Mouse (Mus musculus) urinary bladder, postnatal 10 days (tissue): ENCODE results near the gene Trpc2.

Source experiments
- DNase-seq: peaks from one replicate; pipeline ENCODE4 v3.0.0; 2022; ENCODE audit warnings: low spot score

The Trpc2 gene

DNA sequence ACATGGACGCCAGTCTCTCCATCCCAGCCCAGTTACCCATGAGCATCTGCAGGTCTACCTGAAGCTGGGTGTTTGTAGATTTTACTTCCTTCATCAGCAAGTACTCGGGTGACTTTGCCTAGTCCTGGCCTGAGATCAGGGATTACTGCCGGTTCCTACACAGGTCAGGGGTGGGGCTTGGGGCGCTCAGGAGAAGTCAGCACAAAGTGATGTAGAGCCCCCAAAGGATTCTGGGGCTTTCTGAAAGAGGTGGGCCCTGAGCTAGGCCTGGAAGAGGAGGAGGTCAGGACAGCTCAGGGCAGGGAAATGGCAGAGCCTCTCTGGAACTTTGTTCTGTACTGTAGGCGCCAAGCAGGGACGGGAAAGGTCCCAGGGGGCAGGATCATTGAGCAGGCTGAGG is 19.8 kb downstream of the Trpc2 start:
- no peak for DNase-seq

DNA sequence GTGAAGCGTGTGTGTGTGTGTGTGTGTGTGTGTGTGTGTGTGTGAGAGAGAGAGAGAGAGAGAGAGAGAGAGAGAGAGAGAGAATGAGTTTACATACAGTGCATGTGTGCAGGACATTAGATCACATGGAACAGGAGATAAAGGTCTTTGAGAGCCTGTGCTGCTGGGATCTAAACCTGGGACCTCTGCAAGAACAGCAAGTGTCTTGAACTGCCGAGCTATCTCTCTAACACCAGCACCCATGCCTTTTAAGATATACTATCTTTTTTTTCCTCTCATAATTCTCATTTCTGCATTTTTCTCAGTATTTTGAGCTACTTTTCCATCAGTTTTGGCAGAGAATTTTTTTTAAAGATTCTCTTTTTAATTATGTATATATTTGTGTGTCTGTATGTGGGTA is 20.6 kb downstream of the Trpc2 start:
- no peak for DNase-seq

DNA sequence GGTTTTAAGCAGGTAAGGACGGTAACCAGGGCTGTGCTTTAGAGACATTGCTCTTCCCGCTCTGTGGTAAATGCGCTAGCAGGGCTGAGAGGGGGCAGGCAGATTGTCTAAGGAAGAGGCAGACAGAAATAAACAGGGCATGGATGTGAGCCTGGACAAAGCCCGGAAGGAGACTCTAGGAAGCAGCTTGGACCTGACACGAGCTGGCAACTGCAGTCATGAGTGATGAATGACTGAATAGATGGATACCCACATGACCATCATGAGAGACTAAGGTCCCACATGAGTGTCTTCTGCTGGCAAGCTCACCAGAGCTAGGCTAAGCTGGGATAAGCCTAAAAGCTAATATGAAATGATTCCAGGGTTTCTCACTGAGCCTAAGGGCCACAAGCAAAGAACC is 21.2 kb downstream of the Trpc2 start:
- DNase-seq, result no peak

DNA sequence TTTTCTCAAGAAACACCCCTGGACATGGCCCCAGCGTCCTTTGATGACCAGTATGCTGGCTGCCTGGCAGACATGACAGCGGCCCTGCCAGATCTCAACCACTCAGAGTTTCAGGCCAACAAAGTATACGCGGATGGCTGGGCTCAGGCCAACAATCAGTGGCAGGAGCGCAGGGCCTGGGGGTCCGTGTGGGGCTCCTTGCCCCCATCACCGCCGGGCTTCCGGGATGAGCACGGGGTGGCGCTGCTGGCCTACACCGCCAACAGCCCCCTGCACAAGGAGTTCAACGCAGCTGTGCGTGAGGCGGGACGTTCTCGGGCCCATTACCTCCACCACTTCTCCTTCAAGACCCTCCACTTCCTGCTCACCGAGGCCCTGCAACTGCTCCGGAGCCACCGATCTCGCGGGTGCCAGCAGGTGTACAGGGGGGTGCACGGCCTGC is 23.8 kb downstream of the Trpc2 start:
- no peak for DNase-seq

- DNase-seq, result no peak
Measured at GRCm38 (mm10) chr7:102108206-102108605, 25.3 kb downstream of the Trpc2 start.

- DNase-seq, result no peak
Measured at GRCm38 (mm10) chr7:102109171-102109570, 26.3 kb downstream of the Trpc2 start, which contains the start of gene Art5. Art5 (minus strand) TSS chr7:102109489.

DNA sequence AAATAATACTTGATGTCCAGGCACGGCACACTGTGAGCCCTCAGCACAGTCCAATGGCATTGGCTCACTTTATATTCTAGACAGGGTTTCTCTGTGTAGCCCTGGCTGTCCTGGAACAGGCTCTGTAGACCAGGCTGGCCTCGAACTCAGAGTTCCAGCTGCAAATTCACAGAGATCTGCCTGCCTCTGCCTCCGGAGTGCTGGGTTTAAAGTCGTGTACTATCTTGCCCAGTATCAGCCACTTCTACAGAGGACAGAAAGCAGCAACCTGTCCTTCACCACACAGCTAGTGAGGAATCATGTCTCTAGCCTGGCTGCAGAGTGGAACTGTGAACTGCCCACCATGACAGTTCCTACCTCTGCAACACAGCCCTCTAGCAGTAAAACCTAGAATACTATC is 26.8 kb downstream of the Trpc2 start:
- no peak for DNase-seq

DNA sequence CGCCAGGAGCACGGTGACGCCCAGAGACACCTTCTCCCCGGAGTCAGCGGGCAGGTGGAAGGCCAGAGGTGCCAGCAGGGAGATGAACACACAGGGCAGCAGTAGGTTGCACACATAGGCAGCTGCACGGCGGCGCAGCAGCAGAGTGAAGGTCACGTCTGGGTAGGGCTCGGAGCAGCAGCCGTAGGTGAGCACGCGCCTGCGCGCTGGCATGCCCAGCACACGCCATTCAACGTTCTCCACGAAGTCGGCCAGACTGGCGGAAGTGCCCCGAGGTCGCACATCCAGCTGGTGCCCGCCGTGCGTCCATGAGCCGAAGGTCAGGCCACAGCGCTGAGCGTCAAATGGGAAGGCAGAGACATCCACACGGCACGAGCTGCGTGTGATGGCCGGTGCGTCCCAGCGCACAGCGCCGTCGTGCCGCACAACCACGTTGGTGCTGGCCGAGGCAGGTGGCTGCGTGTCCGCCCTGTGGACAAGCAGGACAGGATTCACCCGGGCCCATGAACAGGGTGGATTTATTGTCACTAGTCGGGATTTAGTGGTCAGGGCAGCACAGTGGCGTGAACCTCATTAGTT is 30.3 kb downstream of the Trpc2 start:
- DNase-seq, result no peak

DNA sequence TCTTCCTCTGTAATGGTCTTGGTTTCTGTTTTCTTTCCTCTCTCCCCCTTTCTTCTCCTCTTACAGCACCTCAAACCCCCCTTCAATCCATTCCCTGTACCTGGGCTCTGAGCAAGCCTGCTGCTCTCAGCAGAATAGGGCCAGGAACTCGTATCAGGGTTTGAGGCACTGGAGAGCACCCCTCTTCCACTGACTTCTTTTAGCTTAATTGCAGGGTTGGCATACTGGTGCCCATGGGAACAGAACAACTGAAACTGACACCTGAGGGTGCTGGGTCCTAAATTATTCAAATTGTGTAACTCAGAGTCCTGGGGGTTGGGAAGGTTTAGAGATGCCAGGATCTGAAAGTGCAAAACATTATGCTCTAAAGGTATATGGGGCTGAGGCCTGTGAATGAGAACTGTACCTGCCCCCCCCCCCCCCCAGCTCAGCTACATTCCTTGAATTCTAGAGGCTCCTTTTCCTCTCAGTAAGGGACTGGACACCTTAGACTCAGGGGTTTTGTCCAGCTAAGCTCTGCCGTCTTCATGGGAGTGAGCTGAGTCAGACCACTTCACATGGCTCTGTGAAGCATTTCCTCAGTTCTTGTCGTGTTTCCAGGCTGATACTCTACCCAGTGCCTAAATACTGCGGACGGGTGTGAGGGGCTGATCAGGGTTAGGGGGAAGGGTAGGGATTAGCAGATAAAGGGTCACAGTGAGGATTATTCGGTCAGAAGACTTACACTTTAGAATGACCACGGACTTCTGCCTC is 33.8 kb downstream of the Trpc2 start, which contains the start of gene Chrna10:
Chrna10 (minus strand) TSS at position 250 of the 753 bp plus-strand sequence.
- DNase-seq, result no peak

GRCm38 (mm10) chr7:102117382-102117781 is 34.5 kb downstream of the Trpc2 start:
- DNase-seq, result no peak

DNA sequence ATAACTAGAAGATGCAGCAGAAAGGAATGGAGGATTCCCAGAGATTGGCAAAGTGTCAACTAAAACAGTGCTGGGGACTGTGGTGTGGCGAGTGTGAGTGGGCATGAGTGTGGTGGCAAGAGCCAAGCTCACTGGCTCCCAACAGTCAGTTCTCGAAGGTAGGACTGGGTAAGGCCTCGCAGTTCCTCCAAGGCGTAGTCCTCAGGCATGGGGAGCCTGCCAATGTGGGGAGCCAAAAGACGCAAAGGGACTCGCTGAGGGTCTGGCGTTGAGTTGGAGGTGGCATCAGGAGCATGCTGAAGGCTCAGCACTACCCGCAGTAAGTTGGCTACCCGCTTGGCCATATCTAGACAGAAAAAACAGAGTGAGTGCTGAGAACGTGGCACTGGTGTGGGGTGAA is 37.4 kb downstream of the Trpc2 start:
- no peak for DNase-seq

DNA sequence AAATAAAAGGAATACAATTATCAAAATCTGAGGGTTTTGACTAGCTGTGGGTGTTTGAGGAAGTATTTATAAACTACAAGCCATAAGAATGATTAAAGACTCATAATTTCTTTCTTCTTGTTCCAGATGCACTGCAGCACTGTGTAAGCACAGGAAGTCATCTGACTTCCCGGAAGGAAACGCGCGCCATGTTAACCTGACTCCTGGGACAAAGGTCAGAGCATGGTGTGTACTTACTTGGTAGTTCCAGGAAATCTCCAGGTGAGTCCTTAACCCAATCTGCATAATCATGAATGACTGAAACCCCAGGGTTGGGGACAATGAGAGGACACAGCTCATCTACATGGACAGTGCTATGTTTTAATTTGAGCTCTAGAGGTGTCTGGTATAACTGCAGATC is 49.5 kb downstream of the Trpc2 start:
- no peak for DNase-seq

GRCm38 (mm10) chr7:102137464-102137863 is 54.5 kb downstream of the Trpc2 start:
- no peak for DNase-seq

DNA sequence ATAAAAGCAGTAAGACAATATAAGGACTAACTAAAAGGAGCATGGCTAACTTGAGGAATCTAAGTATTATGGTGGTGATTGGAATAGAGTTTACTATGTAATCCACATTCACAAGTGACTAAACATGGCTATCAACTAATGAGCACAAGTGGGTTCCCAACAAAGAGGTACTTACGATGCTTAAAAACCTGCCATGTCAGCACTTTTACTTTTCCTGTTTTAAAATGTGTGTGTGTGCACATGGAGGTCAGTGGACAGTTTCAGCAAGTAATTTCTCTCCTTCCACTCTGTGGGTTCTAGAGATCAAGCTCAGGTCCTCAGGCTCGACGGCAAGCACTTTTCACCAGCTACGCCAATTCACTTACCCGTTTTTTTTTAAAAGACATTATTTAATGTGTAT is 55.0 kb downstream of the Trpc2 start:
- DNase-seq, result no peak
